Mouse (Mus musculus): Measurements from ENCODE around the gene Smad6. TPM values are rescaled to one million over a fixed set of nuclear protein-coding genes. Genes with fewer than 3 reads are reported as not detected.

The Smad6 gene
- polyA plus RNA-seq, 2 experiments from 2014 or later, result 0.11 TPM; not detected in 1

DNA sequence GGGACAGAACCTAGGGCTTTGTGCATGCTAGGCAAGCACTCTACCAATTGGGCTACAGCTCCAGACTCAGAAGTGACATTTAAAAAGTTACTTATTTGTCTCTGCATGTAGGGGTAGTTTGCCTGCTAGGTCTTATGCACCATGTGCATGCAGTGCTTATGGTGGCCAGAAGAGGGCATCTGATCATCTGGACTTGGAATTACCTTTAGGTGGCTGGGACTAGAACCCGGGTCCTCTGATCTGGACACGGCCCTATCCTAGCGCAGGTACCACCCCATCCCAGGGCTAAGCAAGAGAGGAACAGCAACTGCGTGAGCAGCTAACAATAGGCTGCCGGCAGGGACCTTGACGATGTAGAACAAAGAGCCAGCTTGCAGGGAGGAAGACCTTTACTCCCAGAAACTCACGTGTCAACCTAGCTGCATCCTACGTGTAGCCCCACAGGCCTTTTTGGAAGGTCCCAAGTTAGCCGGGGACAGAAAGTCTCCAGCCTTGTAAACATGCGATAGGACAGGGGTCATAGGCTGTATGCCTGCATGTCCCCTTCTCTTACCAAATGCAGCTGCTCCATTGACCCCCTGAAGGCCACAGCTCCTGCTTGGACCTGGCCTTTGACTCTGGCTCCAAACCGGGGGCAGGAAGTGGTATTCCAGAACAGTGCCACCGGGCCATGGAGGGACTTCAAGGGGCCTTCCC, 38.8 kb downstream of the Smad6 start:
- no peak for ATAC-seq

- ATAC-seq, result no peak
These were observed 39.9 kb downstream of the Smad6 start for GRCm38 (mm10) chr9:63981912-63982311.

DNA sequence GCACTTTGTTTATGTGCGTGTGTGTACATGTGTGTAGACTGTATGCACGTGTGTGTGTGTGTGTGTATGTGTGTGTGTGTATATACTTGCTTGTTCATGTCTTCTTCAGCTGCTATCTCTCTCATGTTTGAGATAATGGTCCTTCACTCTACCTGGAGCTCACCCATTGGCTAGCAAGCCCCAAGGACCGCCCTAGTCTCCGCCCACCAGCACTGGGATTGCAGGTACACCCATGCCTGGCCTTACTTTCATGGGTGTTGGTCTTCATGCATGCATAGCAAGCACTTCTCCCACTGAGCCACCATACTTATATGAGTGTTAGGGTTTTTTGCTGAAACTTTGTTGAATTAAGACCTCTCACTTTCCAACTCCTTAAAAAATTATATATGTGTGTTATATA, 40.5 kb downstream of the Smad6 start:
- ATAC-seq, result no peak

DNA sequence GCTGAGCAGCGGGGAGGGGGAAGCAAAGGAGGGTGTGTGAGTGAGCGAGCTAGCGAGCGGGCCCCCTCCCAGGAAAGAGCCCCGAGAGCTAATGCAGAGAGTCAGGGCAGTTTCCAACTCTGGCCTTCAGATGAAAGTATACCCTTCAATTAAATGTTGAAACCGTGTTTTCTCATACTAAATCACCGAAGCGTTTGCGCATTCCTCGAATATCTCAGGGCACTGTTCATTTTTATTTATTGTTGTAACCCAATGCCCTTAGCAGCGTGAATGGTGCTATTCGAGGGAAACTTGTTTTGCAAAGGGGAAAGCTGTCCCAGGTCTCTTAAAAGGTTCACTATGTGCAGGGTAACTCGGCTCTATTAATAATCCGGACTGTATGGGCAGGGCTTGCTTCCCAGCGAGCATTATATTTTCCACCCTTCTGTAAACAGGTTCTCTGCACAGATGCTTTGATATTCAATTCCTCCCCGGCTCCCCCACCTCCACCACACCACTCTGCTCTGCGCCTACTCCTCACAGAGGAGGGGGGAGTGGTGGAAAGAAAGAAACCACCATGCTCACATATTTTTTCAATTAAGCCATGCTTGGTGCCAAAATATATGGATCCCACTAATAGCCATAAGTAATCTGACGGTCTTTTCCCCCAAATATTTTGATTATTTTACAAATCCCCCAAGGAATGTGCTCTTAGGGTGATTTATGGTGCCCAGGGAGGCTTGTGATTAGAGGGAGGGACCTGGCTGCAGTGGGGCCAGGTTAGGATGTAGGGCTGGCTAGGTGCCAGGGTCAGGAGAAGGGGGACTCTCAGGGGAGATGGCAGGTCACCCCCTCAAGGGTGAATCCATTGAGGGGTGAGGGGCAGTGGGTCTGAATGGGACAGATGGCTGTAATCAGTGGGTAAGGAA, 41.4 kb downstream of the Smad6 start:
- no peak for ATAC-seq

GRCm38 (mm10) chr9:63979275-63979674, 42.6 kb downstream of the Smad6 start:
- ATAC-seq, result no peak

DNA sequence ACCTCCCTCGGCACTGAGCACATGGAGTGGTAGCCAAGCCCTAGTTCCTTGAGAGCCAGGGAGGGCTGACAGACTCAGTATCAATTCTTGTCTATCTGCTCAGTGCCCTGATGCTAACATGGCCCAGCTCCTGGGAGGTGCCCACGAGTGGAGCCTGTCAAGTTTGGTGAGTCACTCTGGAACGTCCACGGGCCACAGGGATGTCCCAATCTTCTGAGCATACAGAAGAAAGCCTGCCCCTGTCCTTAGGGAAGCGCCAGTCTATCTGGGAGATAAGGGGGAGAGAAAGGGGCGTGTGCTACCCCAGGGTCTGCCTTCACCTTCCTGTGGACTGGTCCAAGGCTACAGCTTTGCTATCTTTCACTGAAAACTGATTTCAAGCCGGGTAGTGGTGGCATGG, 43.2 kb downstream of the Smad6 start:
- no peak for ATAC-seq

DNA sequence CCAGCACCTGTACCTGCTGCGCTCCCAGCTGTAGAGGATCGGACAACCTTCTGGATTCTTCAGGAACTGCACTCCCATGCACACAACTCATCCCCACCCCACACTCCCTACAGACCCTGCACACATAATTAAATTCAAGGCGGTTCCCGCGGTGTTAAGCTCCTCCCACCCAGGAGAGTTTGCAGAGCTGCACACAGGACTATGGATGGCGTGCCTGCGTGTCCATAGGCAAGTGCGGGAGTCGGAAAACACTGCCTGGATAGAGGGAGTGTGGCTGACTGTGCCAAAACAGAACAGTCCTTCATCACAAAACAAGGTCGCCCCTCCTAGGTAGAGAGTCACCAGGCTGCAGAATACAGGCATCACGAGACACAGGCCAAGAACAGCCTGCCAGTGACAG, 45.9 kb downstream of the Smad6 start:
- ATAC-seq, result no peak

GRCm38 (mm10) chr9:63974258-63975023, 47.4 kb downstream of the Smad6 start:
- ATAC-seq, result no peak

DNA sequence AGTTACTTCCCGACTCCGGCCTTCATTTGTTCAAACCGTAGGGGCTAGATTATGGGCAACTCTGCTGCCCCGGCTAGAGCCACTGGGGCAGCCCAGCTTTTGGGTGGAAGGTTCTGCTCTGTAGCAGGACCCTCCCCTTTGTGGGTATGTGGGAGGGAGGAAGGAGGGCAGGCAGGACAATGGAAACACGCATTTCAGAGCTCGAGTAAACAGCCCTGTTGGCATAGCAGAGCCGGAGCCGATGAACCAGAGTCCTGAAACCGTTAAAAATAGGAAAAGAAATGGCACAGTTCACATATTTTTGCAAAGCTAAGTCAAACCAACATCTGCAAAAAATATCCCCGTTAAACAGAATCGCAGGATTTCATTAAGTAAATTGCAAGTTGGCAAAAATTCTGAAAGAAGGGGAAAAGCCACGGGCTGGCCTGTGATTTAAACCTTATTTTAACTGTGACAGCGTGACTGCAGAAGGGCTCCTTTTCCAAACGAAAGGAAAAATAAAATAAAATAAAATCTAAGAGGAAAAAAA, 48.1 kb downstream of the Smad6 start:
- ATAC-seq, result no peak

- no peak for ATAC-seq
These were observed 49.1 kb downstream of the Smad6 start for GRCm38 (mm10) chr9:63972576-63973290.

- ATAC-seq, result no peak
These were observed 50.3 kb downstream of the Smad6 start for GRCm38 (mm10) chr9:63971557-63971956.

DNA sequence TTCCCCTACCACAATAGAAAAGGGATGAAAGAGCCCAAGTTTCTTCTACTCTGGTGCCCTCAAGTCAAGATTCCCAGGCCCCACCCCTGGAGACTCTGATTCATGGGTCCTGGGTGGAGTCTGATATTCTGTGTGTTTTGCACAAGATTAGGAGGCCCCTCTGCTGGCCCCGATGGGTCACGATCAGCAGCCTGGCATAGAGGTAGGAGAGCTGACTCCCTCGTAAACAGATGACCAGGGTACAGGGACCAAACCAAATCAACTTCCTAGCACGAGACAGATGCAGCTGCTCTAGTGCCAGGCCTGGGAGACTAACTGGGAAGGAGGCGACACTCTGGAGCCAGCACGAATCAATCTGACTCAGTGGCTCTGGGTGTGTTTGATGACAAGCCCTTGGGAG, 51.0 kb downstream of the Smad6 start:
- ATAC-seq, result no peak

DNA sequence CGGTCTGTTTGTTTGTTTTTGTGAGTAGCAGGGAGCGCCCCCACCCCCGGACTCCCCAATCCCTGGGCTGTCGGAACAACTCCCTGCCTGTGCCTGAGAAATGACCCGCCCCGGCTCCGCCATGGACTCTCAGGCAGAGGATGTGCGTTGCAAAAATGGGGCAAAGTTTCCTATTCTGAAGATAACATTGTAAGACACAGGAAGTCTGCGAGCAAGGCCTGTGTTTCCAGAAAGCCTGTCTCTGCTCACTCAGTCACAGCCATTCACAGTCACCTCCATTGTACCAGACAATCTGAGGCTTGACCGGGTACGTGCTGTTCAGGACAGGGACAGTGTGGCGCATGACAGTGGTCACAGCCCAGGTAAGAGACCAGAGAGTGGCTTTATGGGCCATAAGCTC, 51.5 kb downstream of the Smad6 start:
- no peak for ATAC-seq

DNA sequence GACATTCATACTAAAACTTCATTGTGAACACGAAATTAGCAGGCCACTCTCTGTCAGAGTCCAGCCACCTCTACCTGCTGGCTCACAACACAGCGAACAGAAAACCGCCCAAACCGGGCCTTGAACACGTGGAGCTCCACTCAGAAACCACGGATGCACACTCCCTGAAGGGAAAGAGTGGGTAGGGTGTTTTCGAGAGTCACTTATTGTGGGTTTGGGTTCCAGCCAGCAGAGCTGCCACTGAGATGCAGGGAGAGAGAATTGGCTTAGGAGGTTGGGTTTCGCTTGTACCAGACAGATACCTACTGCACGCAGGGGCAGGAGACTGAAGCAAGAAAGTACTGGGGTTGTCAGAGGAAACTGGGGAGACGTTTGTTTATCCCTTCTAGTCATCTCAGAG, 52.4 kb downstream of the Smad6 start:
- ATAC-seq, result no peak

DNA sequence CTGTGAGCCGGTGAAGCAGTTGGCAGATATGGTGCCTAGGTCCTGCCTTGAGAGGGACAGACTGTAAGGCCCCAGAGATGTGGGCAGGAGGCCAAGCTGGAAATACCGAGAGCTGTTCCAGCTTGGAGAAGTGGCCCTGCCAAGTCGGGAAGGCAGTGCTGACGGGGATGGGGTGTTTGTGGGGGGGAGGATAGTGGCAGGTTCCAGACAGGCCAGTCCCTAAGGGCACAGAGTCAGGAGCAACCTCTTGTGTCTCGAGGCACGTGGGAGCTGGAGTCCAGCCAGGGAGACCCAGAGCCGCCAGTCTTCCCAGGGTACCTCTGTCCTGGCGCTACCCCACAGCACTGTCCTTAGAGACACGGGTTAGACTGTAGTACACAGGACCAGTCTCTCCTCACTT, 53.3 kb downstream of the Smad6 start:
- ATAC-seq, result no peak

GRCm38 (mm10) chr9:63967408-63968172, 54.3 kb downstream of the Smad6 start:
- ATAC-seq, result no peak

- ATAC-seq, result no peak
These were observed 56.3 kb downstream of the Smad6 start for GRCm38 (mm10) chr9:63965579-63965981.

- ATAC-seq, result no peak
These were observed 60.0 kb downstream of the Smad6 start for GRCm38 (mm10) chr9:63961881-63962280.

GRCm38 (mm10) chr9:63960829-63961185, 61.1 kb downstream of the Smad6 start:
- no peak for ATAC-seq

DNA sequence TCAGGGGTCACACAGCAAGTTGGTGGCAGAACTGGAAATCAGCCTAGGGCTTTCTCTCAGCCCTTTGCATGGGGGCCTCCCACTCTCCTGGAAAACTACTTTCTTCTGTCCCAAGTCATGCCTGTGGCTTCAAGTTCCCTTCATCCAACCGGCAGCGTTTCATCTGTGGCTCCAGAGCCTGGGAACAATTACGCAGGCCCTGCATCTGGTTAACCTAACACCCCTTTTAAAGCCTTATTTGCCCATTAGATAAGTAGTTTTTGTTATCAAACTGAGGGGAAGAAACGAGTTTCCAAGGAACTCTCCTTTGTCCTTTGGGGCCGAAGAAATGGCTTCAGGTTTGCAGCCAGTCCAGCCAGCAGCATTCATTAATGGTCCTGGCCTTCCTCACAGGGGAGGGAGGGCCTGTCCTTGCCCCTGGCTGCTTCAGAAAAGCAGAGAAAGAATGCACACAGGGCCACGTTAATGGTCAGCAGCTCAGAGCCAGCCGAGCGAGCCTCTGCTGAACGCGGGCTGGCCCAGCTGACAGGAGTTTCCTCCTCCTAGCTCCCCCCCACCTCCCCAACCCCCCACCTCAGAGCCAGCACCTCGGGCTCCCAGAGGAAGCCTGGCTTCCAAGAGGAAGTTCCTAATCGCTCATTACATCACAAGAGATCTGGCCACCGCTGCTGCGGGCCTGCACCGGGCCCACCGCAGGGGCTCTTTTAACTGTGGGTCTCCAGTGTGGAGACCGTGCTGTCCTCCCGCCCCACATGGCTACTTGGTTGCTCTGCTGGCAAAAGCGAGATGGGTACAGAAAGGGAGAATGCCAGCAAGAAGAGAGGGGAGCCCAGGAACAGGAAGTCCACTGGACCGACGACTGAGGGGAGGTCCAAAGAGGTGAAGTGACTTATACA, 61.7 kb downstream of the Smad6 start:
- ATAC-seq, result no peak

Measured in CD4-positive, CD25-positive, alpha-beta regulatory T cell, adult 4 months (primary cell).